Mouse (Mus musculus): ENCODE measurements at regions not wholly inside any gene's neighbourhood (a gene's known extent, or its start where the extent isn't known, plus 50 kb on each side); places are given as distances from the start of the nearest gene placed in this dataset.

DNA sequence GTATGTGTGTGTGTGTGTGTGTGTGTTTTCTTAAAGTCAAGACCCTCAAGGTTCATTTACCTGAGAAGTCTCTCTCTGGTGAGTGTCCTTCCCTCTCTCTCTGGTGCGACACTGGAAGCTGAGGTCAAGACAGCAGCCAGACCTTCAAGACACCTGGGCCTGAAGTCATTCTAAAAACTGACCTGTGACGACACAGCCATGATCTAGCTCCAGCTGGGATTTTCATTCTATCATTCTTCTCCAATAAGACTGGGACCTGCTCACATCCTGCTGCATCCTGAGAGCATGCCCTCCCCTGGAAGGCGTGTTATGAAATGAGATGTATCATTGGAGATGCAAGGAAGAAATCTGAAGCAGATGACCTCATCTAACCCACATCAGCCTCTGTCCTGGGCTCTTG is 118.4 kb upstream of the Adamts9 start:
- Histone ChIP-seq H3K4me1 (ENCODE audit: control insufficient read depth in 1 of 2, insufficient read depth in 2 of 2) (no peaks in the 10 kb centered on the region), H3K36me3 (replicated peaks in 1 of 2; ENCODE audit: control insufficient read depth in 1 of 2, insufficient read depth in 1 of 2, low read length in 1 of 2) (no peaks in the 10 kb centered on the region), H3K9me3 (replicated peaks; ENCODE audit: low read length) (peaks cover 70% of the 10 kb centered on the region), H3K9ac (ENCODE audit: insufficient read depth, low read depth) (no peak overlapping the region), H3K27me3 (replicated peaks) (no peaks in the 10 kb centered on the region), H3K27ac (ENCODE audit: insufficient read depth, low read depth) (no peak overlapping the region), H3K4me3 (replicated peaks in 1 of 3; ENCODE audit: low read depth in 2 of 3, low read length in 2 of 3, poor library complexity in 1 of 3) (no peak overlapping the region), H3K4me2 (ENCODE audit: insufficient read depth, low read depth, poor library complexity, severe bottlenecking) (no peak overlapping the region), H3K79me2 (replicated peaks; ENCODE audit: control insufficient read depth, extremely low read depth, insufficient read depth, poor library complexity, severe bottlenecking) (no peaks in the 10 kb centered on the region)
- in situ Hi-C loops (cut with MboI; ENCODE audit: low pct_ligation_motif_present, low pct_unique_long_range_greater_than_20kb, low sequenced_read_pairs) (no loop called here), dilution Hi-C loops (cut with MboI; ENCODE audit: extremely low pct_ligation_motif_present, extremely low pct_unique_long_range_greater_than_20kb, low sequenced_read_pairs) (no loop called here)
- no peak for DNase-seq (ENCODE audit: extremely low read depth)
- TF ChIP-seq CTCF (conservative IDR thresholded peaks at IDR 0.05 in 1 of 2, IDR thresholded peaks at IDR 0.05 in 1 of 2; ENCODE audit: low read depth in 2 of 2, low read length in 2 of 2) (no peak), CHD2 (IDR thresholded peaks at IDR 0.05; ENCODE audit: low read length) (no peak), SIN3A (IDR thresholded peaks at IDR 0.05; ENCODE audit: low read length) (no peak), ETS1 (conservative IDR thresholded peaks at IDR 0.05; ENCODE audit: low read depth, low read length) (no peak), ELF1 (IDR thresholded peaks at IDR 0.05; ENCODE audit: low read depth, low read length) (no peak), RCOR1 (conservative IDR thresholded peaks at IDR 0.05; ENCODE audit: low read depth, low read length) (no peak), RAD21 (IDR thresholded peaks at IDR 0.05; ENCODE audit: low read depth, low read length) (no peak), USF1 (IDR thresholded peaks at IDR 0.05; ENCODE audit: low read depth, low read length) (no peak), POLR2AphosphoS2 (IDR thresholded peaks at IDR 0.05; ENCODE audit: low read depth, low read length) (no peak)

DNA sequence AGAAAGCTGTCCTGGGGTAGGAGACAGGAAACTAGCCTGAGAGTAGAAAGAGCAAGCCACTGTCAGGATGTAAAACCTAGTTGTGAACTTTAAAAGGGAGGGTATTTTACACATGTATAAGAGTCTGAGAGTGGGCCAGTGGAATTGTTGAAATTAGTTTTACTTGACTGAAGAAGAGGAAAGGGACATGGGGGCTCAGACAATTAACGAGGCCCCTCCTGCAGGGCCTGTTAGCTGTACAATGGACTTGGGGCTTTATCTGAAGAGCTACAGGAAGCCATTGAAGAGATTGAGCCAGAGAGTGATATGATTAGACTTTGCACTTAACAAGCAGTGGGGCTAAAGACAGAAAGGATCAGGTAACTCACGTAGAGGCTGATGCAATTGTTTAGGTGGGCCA is 102.2 kb upstream of the Adamts9 start:
- Histone ChIP-seq H3K4me1 (ENCODE audit: control insufficient read depth in 1 of 2, insufficient read depth in 2 of 2) (no peaks in the 10 kb centered on the region), H3K9me3 (replicated peaks; ENCODE audit: low read length) (peaks cover 45% of the 10 kb centered on the region), H3K36me3 (replicated peaks in 1 of 2; ENCODE audit: control insufficient read depth in 1 of 2, insufficient read depth in 1 of 2, low read length in 1 of 2) (no peaks in the 10 kb centered on the region), H3K9ac (ENCODE audit: insufficient read depth, low read depth) (no peak overlapping the region), H3K4me3 (replicated peaks in 1 of 3; ENCODE audit: low read depth in 2 of 3, low read length in 2 of 3, poor library complexity in 1 of 3) (no peak overlapping the region), H3K27ac (ENCODE audit: insufficient read depth, low read depth) (no peak overlapping the region), H3K4me2 (ENCODE audit: insufficient read depth, low read depth, poor library complexity, severe bottlenecking) (no peak overlapping the region), H3K79me2 (replicated peaks; ENCODE audit: control insufficient read depth, extremely low read depth, insufficient read depth, poor library complexity, severe bottlenecking) (no peaks in the 10 kb centered on the region), H3K27me3 (replicated peaks) (no peaks in the 10 kb centered on the region)
- DNase-seq (ENCODE audit: extremely low read depth): no peak
- dilution Hi-C loops (cut with MboI; ENCODE audit: extremely low pct_ligation_motif_present, extremely low pct_unique_long_range_greater_than_20kb, low sequenced_read_pairs) (no loop called here), in situ Hi-C loops (cut with MboI; ENCODE audit: low pct_ligation_motif_present, low pct_unique_long_range_greater_than_20kb, low sequenced_read_pairs) (no loop called here)
- TF ChIP-seq BHLHE40 (IDR thresholded peaks at IDR 0.05; ENCODE audit: low read depth, low read length): no peak
- no peak for TF ChIP-seq ZMIZ1 (IDR thresholded peaks at IDR 0.05; ENCODE audit: low read depth, low read length)
- TF ChIP-seq GABPA (IDR thresholded peaks at IDR 0.05; ENCODE audit: insufficient replicate concordance, low read depth, low read length): no peak
- no peak for TF ChIP-seq ZKSCAN1 (IDR thresholded peaks at IDR 0.05; ENCODE audit: borderline replicate concordance, low read depth, low read length)
- no peak for TF ChIP-seq CHD1 (IDR thresholded peaks at IDR 0.05; ENCODE audit: low read depth, low read length)
- TF ChIP-seq POLR2AphosphoS2 (IDR thresholded peaks at IDR 0.05; ENCODE audit: low read depth, low read length): no peak
- no peak for TF ChIP-seq MEF2A (IDR thresholded peaks at IDR 0.05; ENCODE audit: borderline replicate concordance, low read depth, low read length)

DNA sequence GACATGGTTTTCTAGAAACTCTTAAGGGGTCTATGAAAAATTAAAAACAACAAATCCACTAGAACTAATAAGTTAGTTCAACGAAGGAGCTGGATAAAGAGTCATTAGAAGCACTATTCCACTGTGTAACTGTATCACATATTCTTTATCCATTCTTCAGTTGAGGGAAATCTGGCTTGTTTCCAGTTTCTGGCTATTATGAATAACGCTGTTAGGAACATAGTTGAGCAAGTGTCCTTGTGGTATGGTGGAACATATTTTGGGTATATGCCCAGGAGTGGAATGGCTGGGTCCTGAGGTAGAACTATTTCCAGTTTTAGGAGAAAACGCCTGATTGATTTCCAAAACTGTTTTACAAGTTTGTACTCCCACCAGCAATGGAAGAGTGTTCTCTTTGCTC is 97.7 kb upstream of the Adamts9 start:
- Histone ChIP-seq H3K36me3 (replicated peaks in 1 of 2; ENCODE audit: control insufficient read depth in 1 of 2, insufficient read depth in 1 of 2, low read length in 1 of 2) (no peaks in the 10 kb centered on the region), H3K9me3 (replicated peaks; ENCODE audit: low read length) (peaks cover 30% of the 10 kb centered on the region), H3K4me1 (ENCODE audit: control insufficient read depth in 1 of 2, insufficient read depth in 2 of 2) (no peaks in the 10 kb centered on the region), H3K27me3 (replicated peaks) (no peaks in the 10 kb centered on the region), H3K79me2 (replicated peaks; ENCODE audit: control insufficient read depth, extremely low read depth, insufficient read depth, poor library complexity, severe bottlenecking) (no peaks in the 10 kb centered on the region), H3K9ac (ENCODE audit: insufficient read depth, low read depth) (no peak overlapping the region), H3K4me2 (ENCODE audit: insufficient read depth, low read depth, poor library complexity, severe bottlenecking) (no peak overlapping the region), H3K27ac (ENCODE audit: insufficient read depth, low read depth) (no peak overlapping the region), H3K4me3 (replicated peaks in 1 of 3; ENCODE audit: low read depth in 2 of 3, low read length in 2 of 3, poor library complexity in 1 of 3) (no peak overlapping the region)
- dilution Hi-C loops (cut with MboI; ENCODE audit: extremely low pct_ligation_motif_present, extremely low pct_unique_long_range_greater_than_20kb, low sequenced_read_pairs): no loop called here
- in situ Hi-C loops (cut with MboI; ENCODE audit: low pct_ligation_motif_present, low pct_unique_long_range_greater_than_20kb, low sequenced_read_pairs): no loop called here
- DNase-seq (ENCODE audit: extremely low read depth): no peak
- TF ChIP-seq EP300 (IDR thresholded peaks at IDR 0.05; ENCODE audit: low read length) (no peak), NELFE (IDR thresholded peaks at IDR 0.05; ENCODE audit: low read depth, low read length) (no peak), CTCF (conservative IDR thresholded peaks at IDR 0.05 in 1 of 2, IDR thresholded peaks at IDR 0.05 in 1 of 2; ENCODE audit: low read depth in 2 of 2, low read length in 2 of 2) (no peak), TBP (conservative IDR thresholded peaks at IDR 0.05; ENCODE audit: low read depth, low read length) (no peak), ZMIZ1 (IDR thresholded peaks at IDR 0.05; ENCODE audit: low read depth, low read length) (no peak), ELF1 (IDR thresholded peaks at IDR 0.05; ENCODE audit: low read depth, low read length) (no peak), KAT2A (IDR thresholded peaks at IDR 0.05; ENCODE audit: insufficient replicate concordance, low read length) (no peak), E2F4 (IDR thresholded peaks at IDR 0.05; ENCODE audit: insufficient replicate concordance, low read depth, low read length) (no peak), USF1 (IDR thresholded peaks at IDR 0.05; ENCODE audit: low read depth, low read length) (no peak), IRF4 (IDR thresholded peaks at IDR 0.05; ENCODE audit: low read depth, low read length) (no peak), USF2 (conservative IDR thresholded peaks at IDR 0.05; ENCODE audit: low read depth, low read length) (no peak), SMC3 (IDR thresholded peaks at IDR 0.05; ENCODE audit: low read depth, low read length) (no peak), GABPA (IDR thresholded peaks at IDR 0.05; ENCODE audit: insufficient replicate concordance, low read depth, low read length) (no peak), POLR2A (IDR thresholded peaks at IDR 0.05; ENCODE audit: low read depth, low read length) (no peak), HCFC1 (IDR thresholded peaks at IDR 0.05; ENCODE audit: low read depth, low read length) (no peak), POLR2AphosphoS2 (IDR thresholded peaks at IDR 0.05; ENCODE audit: low read depth, low read length) (no peak)
